Mouse (Mus musculus) MEL (cell line): ENCODE results near the gene Cdk2ap2. TPM values are rescaled to one million over a fixed set of nuclear protein-coding genes. Genes with fewer than 3 reads are reported as not detected.

ENCODE experiments used
- DNase-seq: peaks from one replicate; pipeline ENCODE4 v3.0.0; 2011; ENCODE audit warnings: low read depth, low spot score
- H3K27ac ChIP-seq: 2 replicates; pipeline ENCODE4 v1.5.1; 2012; ENCODE audit warnings: low read depth, mild to moderate bottlenecking, control low read depth, low read length, moderate library complexity; ENCODE audit not compliant: control insufficient read depth
- H3K27me3 ChIP-seq, 2 experiments: fragments of 150-350 bp in 1 of 2; sonication (generic) in 1 of 2; 2 replicates each; pipeline ENCODE4 v1.6.1; 2012; ENCODE audit warnings: low read length in 2 of 2, mild to moderate bottlenecking in 2 of 2, improper control_type of control experiment in 1 of 2, moderate library complexity in 1 of 2; ENCODE audit not compliant: insufficient read depth in 2 of 2, control insufficient read depth in 1 of 2
- H3K36me3 ChIP-seq, 2 experiments: 2 replicates each; pipeline ENCODE4 v1.6.1; 2012 to 2014; ENCODE audit warnings: low read length in 2 of 2, improper control_type of control experiment in 1 of 2, inconsistent platforms in 1 of 2, mild to moderate bottlenecking in 1 of 2; ENCODE audit not compliant: insufficient read depth in 2 of 2, control insufficient read depth in 1 of 2
- H3K4me1 ChIP-seq, 2 experiments: fragments of 150-350 bp in 1 of 2; sonication (generic) in 1 of 2; 2 replicates each; pipeline ENCODE4 v1.6.1; 2012; ENCODE audit warnings: low read length in 2 of 2, improper control_type of control experiment in 1 of 2, mild to moderate bottlenecking in 1 of 2; ENCODE audit not compliant: insufficient read depth in 2 of 2, control insufficient read depth in 1 of 2
- H3K4me3 ChIP-seq, 2 experiments: fragments of 150-350 bp in 1 of 2; sonication (generic) in 1 of 2; 2 replicates each; pipeline ENCODE4 v1.5.1; 2012; ENCODE audit warnings: low read depth in 2 of 2, low read length in 2 of 2, mild to moderate bottlenecking in 2 of 2, moderate library complexity in 2 of 2, control low read depth in 1 of 2, improper control_type of control experiment in 1 of 2; ENCODE audit not compliant: control insufficient read depth in 1 of 2, insufficient read depth in 1 of 2
- H3K79me2 ChIP-seq: 2 replicates; pipeline ENCODE4 v1.6.1; 2012; ENCODE audit warnings: mild to moderate bottlenecking, low read length, moderate library complexity; ENCODE audit not compliant: control insufficient read depth, poor library complexity, insufficient read depth
- H3K9ac ChIP-seq: 2 replicates; pipeline ENCODE4 v1.6.1; 2012; ENCODE audit warnings: low read depth, mild to moderate bottlenecking, control low read depth, low read length, moderate library complexity; ENCODE audit not compliant: control insufficient read depth, poor library complexity, severe bottlenecking
- H3K9me3 ChIP-seq: fragments of 150-350 bp; sonication (generic); replicated peaks from 2 replicates; pipeline ENCODE4 v1.6.1; 2012; ENCODE audit warnings: mild to moderate bottlenecking, low read length, improper control_type of control experiment, moderate library complexity; ENCODE audit not compliant: insufficient read depth
- BHLHE40 ChIP-seq: IDR thresholded peaks from 2 replicates; pipeline ENCODE4 v1.6.1; 2012; ENCODE audit warnings: low read depth, mild to moderate bottlenecking, inconsistent platforms, low read length, improper control_type of control experiment, borderline replicate concordance
- CHD2 ChIP-seq: IDR thresholded peaks from 2 replicates; pipeline ENCODE4 v1.6.1; 2011; ENCODE audit warnings: low read length, improper control_type of control experiment
- CTCF ChIP-seq, 3 experiments: IDR thresholded peaks in 2 of 3; conservative IDR thresholded peaks in 1 of 3; 2 replicates each; pipeline ENCODE4 v1.5.1; 2011 to 2012; ENCODE audit warnings: low read length in 3 of 3, low read depth in 2 of 3, mild to moderate bottlenecking in 2 of 3, improper control_type of control experiment in 1 of 3, inconsistent platforms in 1 of 3, mixed read lengths in 1 of 3, moderate library complexity in 1 of 3; ENCODE audit not compliant: control insufficient read depth in 1 of 3, insufficient read depth in 1 of 3, poor library complexity in 1 of 3, severe bottlenecking in 1 of 3
- ETS1 ChIP-seq: IDR thresholded peaks from 2 replicates; pipeline ENCODE4 v1.6.1; 2012; ENCODE audit warnings: low read depth, mild to moderate bottlenecking, inconsistent platforms, low read length, improper control_type of control experiment, moderate library complexity
- GABPA ChIP-seq: IDR thresholded peaks from 2 replicates; pipeline ENCODE4 v1.6.1; 2012; ENCODE audit warnings: low read depth, mild to moderate bottlenecking, inconsistent platforms, low read length, improper control_type of control experiment, moderate library complexity
- GATA1 ChIP-seq: IDR thresholded peaks from 2 replicates; pipeline ENCODE4 v1.6.1; 2011; ENCODE audit warnings: low read depth, low read length, improper control_type of control experiment
- HCFC1 ChIP-seq: IDR thresholded peaks from 2 replicates; pipeline ENCODE4 v1.6.1; 2012; ENCODE audit warnings: low read depth, mild to moderate bottlenecking, inconsistent platforms, low read length, improper control_type of control experiment, moderate library complexity
- JUND ChIP-seq: IDR thresholded peaks from 2 replicates; pipeline ENCODE4 v1.6.1; 2011; ENCODE audit warnings: low read depth, mild to moderate bottlenecking, improper control_type of control experiment, low read length
- KAT2A ChIP-seq: conservative IDR thresholded peaks from 2 replicates; pipeline ENCODE4 v1.6.1; 2012; ENCODE audit warnings: low read depth, low read length, improper control_type of control experiment, inconsistent platforms
- MAFK ChIP-seq: IDR thresholded peaks from 2 replicates; pipeline ENCODE4 v1.6.1; 2011; ENCODE audit warnings: low read depth, mild to moderate bottlenecking, low read length, improper control_type of control experiment, borderline replicate concordance
- MXI1 ChIP-seq: IDR thresholded peaks from 2 replicates; pipeline ENCODE4 v1.6.1; 2011; ENCODE audit warnings: mild to moderate bottlenecking, low read depth, low read length, improper control_type of control experiment
- NELFE ChIP-seq: IDR thresholded peaks from 2 replicates; pipeline ENCODE4 v1.6.1; 2011; ENCODE audit warnings: low read depth, low read length, improper control_type of control experiment
- POLR2A ChIP-seq, 2 experiments: IDR thresholded peaks; 2 replicates each; pipeline ENCODE4 v1.6.1; 2011 to 2012; ENCODE audit warnings: low read length in 2 of 2, mild to moderate bottlenecking in 2 of 2, control low read depth in 1 of 2, improper control_type of control experiment in 1 of 2, low read depth in 1 of 2, moderate library complexity in 1 of 2; ENCODE audit not compliant: control insufficient read depth in 1 of 2, insufficient read depth in 1 of 2, poor library complexity in 1 of 2
- POLR2AphosphoS2 ChIP-seq: IDR thresholded peaks from 2 replicates; pipeline ENCODE4 v1.6.1; 2011; ENCODE audit warnings: low read length, improper control_type of control experiment
- SIN3A ChIP-seq: IDR thresholded peaks from 2 replicates; pipeline ENCODE4 v1.6.1; 2012; ENCODE audit warnings: low read length, improper control_type of control experiment, inconsistent platforms
- TAL1 ChIP-seq: IDR thresholded peaks from 2 replicates; pipeline ENCODE4 v1.6.1; 2012; ENCODE audit warnings: mild to moderate bottlenecking, inconsistent platforms, low read length, moderate library complexity, mixed read lengths
- TBP ChIP-seq: IDR thresholded peaks from 2 replicates; pipeline ENCODE4 v1.8.0; 2011; ENCODE audit warnings: low read depth, low read length, improper control_type of control experiment
- USF2 ChIP-seq, 2 experiments: IDR thresholded peaks; 2 replicates each; pipeline ENCODE4 v1.6.1; 2011 to 2012; ENCODE audit warnings: improper control_type of control experiment in 2 of 2, low read length in 2 of 2, borderline replicate concordance in 1 of 2, inconsistent platforms in 1 of 2, low read depth in 1 of 2, mild to moderate bottlenecking in 1 of 2; ENCODE audit not compliant: insufficient read depth in 1 of 2
- ZKSCAN1 ChIP-seq: IDR thresholded peaks from 2 replicates; pipeline ENCODE4 v1.6.1; 2012; ENCODE audit warnings: low read depth, mild to moderate bottlenecking, inconsistent platforms, low read length, improper control_type of control experiment, moderate library complexity
- ZMIZ1 ChIP-seq: IDR thresholded peaks from 2 replicates; pipeline ENCODE4 v1.6.1; 2012; ENCODE audit warnings: low read depth, mild to moderate bottlenecking, inconsistent platforms, low read length, improper control_type of control experiment, moderate library complexity
- ZNF384 ChIP-seq: IDR thresholded peaks from 2 replicates; pipeline ENCODE4 v1.6.1; 2012; ENCODE audit warnings: low read depth, mild to moderate bottlenecking, inconsistent platforms, low read length, improper control_type of control experiment
- polyA plus RNA-seq, 2 experiments: library from polyadenylated mRNA; stranded (reverse) in 1 of 2; unstranded in 1 of 2; fragments of >175 nt in 1 of 2; fragments of >200 nt in 1 of 2; gene quantifications; 2 replicates each; pipeline versions ENCODE4 v1.2.1 to v1.2.4; 2012; ENCODE audit warnings: low replicate concordance in 2 of 2, low read depth in 1 of 2; ENCODE audit not compliant: insufficient read length in 2 of 2, insufficient read depth in 1 of 2, missing spikeins in 1 of 2
- total RNA-seq: library from RNA; depleted of rRNA; stranded (reverse); fragments of 300-350 nt; gene quantifications from 2 replicates; pipeline ENCODE4 v1.2.3, GENCODE M21; 2012

The Cdk2ap2 gene
- total and polyA plus RNA-seq, 3 experiments = 53.5 to 97.6 TPM; not detected in 1

- Histone ChIP-seq H3K36me3 (peaks cover 0 to 19% of the 10 kb centered on the region in 2 experiments; a peak in 2 of 4 replicates), H3K79me2 (peaks cover 2% of the 10 kb centered on the region; the same call in 1 of the 2 replicates), H3K27me3 (no peaks in the 10 kb centered on the region), H3K27ac (no peak overlapping the region), H3K4me1 (peaks cover 0 to 15% of the 10 kb centered on the region in 2 experiments; a peak in 3 of 4 replicates), H3K4me3 (no peak overlapping the region), H3K9me3 (no peaks in the 10 kb centered on the region), H3K9ac (no peak overlapping the region)
- no peak for TF ChIP-seq POLR2AphosphoS2
- TF ChIP-seq SIN3A = no peak
- no peak for TF ChIP-seq NELFE
- no peak for TF ChIP-seq POLR2A (IDR thresholded peaks at IDR 0.05; ENCODE audit: control insufficient read depth in 1 of 2, insufficient read depth in 1 of 2, low read depth in 1 of 2, low read length in 2 of 2, poor library complexity in 1 of 2)
- no peak for DNase-seq
Observed at GRCm38 (mm10) chr19:4093772-4094171, 3.2 kb upstream of the Cdk2ap2 start.

- no peak overlapping the region for H3K4me3 ChIP-seq
- no peak overlapping the region for H3K9ac ChIP-seq
- no peak for DNase-seq
- H3K79me2 ChIP-seq = peaks cover 2% of the 10 kb centered on the region; the same call in 1 of the 2 replicates
- no peaks in the 10 kb centered on the region for H3K9me3 ChIP-seq
- no peak for TF ChIP-seq ETS1
- no peak overlapping the region for H3K27ac ChIP-seq
- no peaks in the 10 kb centered on the region for H3K27me3 ChIP-seq
- H3K36me3 ChIP-seq = peaks cover 0 to 19% of the 10 kb centered on the region in 2 experiments; a peak in 2 of 4 replicates
- peaks cover 0 to 18% of the 10 kb centered on the region in 2 experiments; a peak in 3 of 4 replicates for H3K4me1 ChIP-seq
Observed at GRCm38 (mm10) chr19:4094348-4094747, 2.6 kb upstream of the Cdk2ap2 start.

GRCm38 (mm10) chr19:4094774-4095303 is 2.1 kb upstream of the Cdk2ap2 start:
- DNase-seq = no peak
- peaks cover 0 to 20% of the 10 kb centered on the region in 2 experiments; a peak in 3 of 4 replicates for H3K4me1 ChIP-seq
- H3K9ac ChIP-seq = no peak overlapping the region
- no peak overlapping the region for H3K4me3 ChIP-seq
- TF ChIP-seq ZKSCAN1 = no peak
- no peak for TF ChIP-seq SIN3A
- no peak for TF ChIP-seq MAFK
- TF ChIP-seq TAL1 = no peak
- no peak for TF ChIP-seq NELFE
- no peak for TF ChIP-seq BHLHE40
- TF ChIP-seq ZMIZ1 = no peak
- no peak for TF ChIP-seq HCFC1
- TF ChIP-seq GATA1 = no peak
- no peak for TF ChIP-seq USF2 (IDR thresholded peaks at IDR 0.05; ENCODE audit: borderline replicate concordance in 1 of 2, insufficient read depth in 1 of 2, low read depth in 1 of 2, low read length in 2 of 2)
- no peak for TF ChIP-seq CTCF (IDR thresholded peaks at IDR 0.05 in 2 of 3, conservative IDR thresholded peaks at IDR 0.05 in 1 of 3; ENCODE audit: control insufficient read depth in 1 of 3, insufficient read depth in 1 of 3, low read depth in 2 of 3, low read length in 3 of 3, poor library complexity in 1 of 3, severe bottlenecking in 1 of 3)
- TF ChIP-seq TBP = no peak
- no peak for TF ChIP-seq KAT2A
- no peak for TF ChIP-seq POLR2A (IDR thresholded peaks at IDR 0.05; ENCODE audit: control insufficient read depth in 1 of 2, insufficient read depth in 1 of 2, low read depth in 1 of 2, low read length in 2 of 2, poor library complexity in 1 of 2)
- TF ChIP-seq MXI1 = no peak
- no peak for TF ChIP-seq CHD2
- no peak for TF ChIP-seq JUND
- TF ChIP-seq ZNF384 = no peak
- no peak for TF ChIP-seq GABPA
- H3K27me3 ChIP-seq = no peaks in the 10 kb centered on the region
- H3K9me3 ChIP-seq = no peaks in the 10 kb centered on the region
- peaks cover 2% of the 10 kb centered on the region; the same call in 1 of the 2 replicates for H3K79me2 ChIP-seq
- H3K27ac ChIP-seq = no peak overlapping the region
- peaks cover 0 to 20% of the 10 kb centered on the region in 2 experiments; a peak in 2 of 4 replicates for H3K36me3 ChIP-seq
